ENCODE assay signal across 8 mouse cellular contexts in the genomic region with DNA sequence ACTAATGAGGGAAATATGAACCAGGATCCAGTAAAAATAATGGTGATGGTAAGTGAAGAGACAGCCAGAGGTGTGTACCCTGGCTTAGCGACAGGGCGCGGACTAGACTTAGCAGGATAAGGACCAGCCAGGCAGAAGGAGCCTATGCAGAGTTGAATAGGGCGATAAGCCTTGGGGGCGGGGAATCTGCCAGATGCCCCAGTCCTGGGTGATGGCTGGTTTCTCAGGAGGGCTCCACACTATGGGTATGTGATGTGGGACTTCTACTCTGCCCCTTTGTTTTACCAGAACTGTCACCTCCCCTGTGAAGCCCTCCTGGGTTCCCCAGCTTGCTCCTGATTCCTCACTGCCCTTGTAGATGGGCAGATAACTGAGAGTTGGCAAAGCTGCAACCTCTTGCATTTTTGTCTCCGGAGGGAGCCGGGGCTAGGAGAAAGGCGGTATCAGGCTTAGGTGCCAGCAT. TPM values are rescaled to one million over a fixed set of nuclear protein-coding genes. Genes with fewer than 3 reads are reported as not detected.
DNase-seq lines count a peak whose midpoint lies in the region; ATAC-seq and TF ChIP-seq lines count a peak whose summit lies in the region.

No protein-coding gene starts in this region.

- H3K9me3 ChIP-seq in intestine, embryonic 15.5 days: no peaks in the 10 kb centered on the region
- H3K9me3 ChIP-seq in intestine, postnatal 0 days (ENCODE audit: control insufficient read depth): no peaks in the 10 kb centered on the region
- H3K9me3 ChIP-seq in embryonic facial prominence, embryonic 14.5 days (ENCODE audit: control insufficient read depth, low read length): no peaks in the 10 kb centered on the region
- no peaks in the 10 kb centered on the region for H3K9me3 ChIP-seq in liver, embryonic 14.5 days (ENCODE audit: control insufficient read depth, low read length)

- peaks cover 31% of the 10 kb centered on the region for H3K4me1 ChIP-seq in intestine, embryonic 15.5 days (replicated peaks)
- H3K4me1 ChIP-seq in intestine, postnatal 0 days (replicated peaks; ENCODE audit: control insufficient read depth, insufficient read depth, low read length): 0 out of 2 replicates have a peak, but pooled peaks cover 4% of the 10 kb centered on the region
- 0 out of 2 replicates have a peak, but pooled peaks cover 8% of the 10 kb centered on the region for H3K4me1 ChIP-seq in embryonic facial prominence, embryonic 14.5 days (ENCODE audit: control insufficient read depth, insufficient read depth, low read length)
- peaks cover 35 to 44% of the 10 kb centered on the region in 2 experiments for H3K4me1 ChIP-seq in liver, embryonic 14.5 days (replicated peaks; ENCODE audit: control insufficient read depth in 2 of 2, insufficient read depth in 2 of 2, low read length in 1 of 2)

- 37% methylated on average over 8 of the region's 8 CpGs for WGBS in intestine, embryonic 15.5 days
- 51% methylated on average over 8 of the region's 8 CpGs for WGBS in intestine, postnatal 0 days
- WGBS in embryonic facial prominence, embryonic 14.5 days: 32% methylated on average over 8 of the region's 8 CpGs
- 22% methylated on average over 8 of the region's 8 CpGs for WGBS in liver, embryonic 14.5 days (ENCODE audit: insufficient replicate concordance)

- DNase-seq in embryonic facial prominence, embryonic 14.5 days (ENCODE audit: low spot score): no peak
- DNase-seq in liver, embryonic 14.5 days (ENCODE audit: low read depth in 3 of 3, low spot score in 3 of 3): peak; percentile 80 to 84 (median 82)
- DNase-seq in retina, adult 2 months (ENCODE audit: low read depth, low spot score): peak; percentile 71
- no peak for DNase-seq in layer of hippocampus, adult 8-10 months (ENCODE audit: low spot score in 2 of 2)
- no peak for DNase-seq in right cerebral cortex, adult 2 months (ENCODE audit: low spot score in 2 of 2)

- no peak for TF ChIP-seq CTCF in intestine, postnatal 0 days (IDR thresholded peaks at IDR 0.05; ENCODE audit: low read depth)
- TF ChIP-seq CTCF in liver, embryonic 14.5 days (IDR thresholded peaks at IDR 0.05; ENCODE audit: low read depth): 0 out of 2 replicates have a peak, but pooled peaks have one; percentile 0

- no peaks in the 10 kb centered on the region for H3K27me3 ChIP-seq in intestine, embryonic 15.5 days (replicated peaks)
- no peaks in the 10 kb centered on the region for H3K27me3 ChIP-seq in intestine, postnatal 0 days (replicated peaks; ENCODE audit: control insufficient read depth, insufficient read depth, low read length)
- peaks cover 10% of the 10 kb centered on the region; the same call in 1 of the 2 replicates for H3K27me3 ChIP-seq in embryonic facial prominence, embryonic 14.5 days (replicated peaks; ENCODE audit: control insufficient read depth, insufficient read depth, low read length)
- no peaks in the 10 kb centered on the region for H3K27me3 ChIP-seq in liver, embryonic 14.5 days (ENCODE audit: control insufficient read depth, insufficient read depth, low read length)

- no peaks in the 10 kb centered on the region for H3K36me3 ChIP-seq in intestine, embryonic 15.5 days
- H3K36me3 ChIP-seq in intestine, postnatal 0 days (ENCODE audit: control insufficient read depth, insufficient read depth): no peaks in the 10 kb centered on the region
- no peaks in the 10 kb centered on the region for H3K36me3 ChIP-seq in embryonic facial prominence, embryonic 14.5 days (ENCODE audit: control insufficient read depth, insufficient read depth, low read length)
- no peaks in the 10 kb centered on the region for H3K36me3 ChIP-seq in liver, embryonic 14.5 days (replicated peaks; ENCODE audit: control insufficient read depth, insufficient read depth, low read depth)

- H3K4me2 ChIP-seq in intestine, embryonic 15.5 days (replicated peaks): no peak overlapping the region
- no peak overlapping the region for H3K4me2 ChIP-seq in intestine, postnatal 0 days (replicated peaks; ENCODE audit: low read depth)
- no peak overlapping the region for H3K4me2 ChIP-seq in embryonic facial prominence, embryonic 14.5 days (ENCODE audit: low read depth, low read length)
- peak overlapping the region; percentile 69 for H3K4me2 ChIP-seq in liver, embryonic 14.5 days (ENCODE audit: low read depth)

- H3K4me3 ChIP-seq in intestine, embryonic 15.5 days (replicated peaks): no peak overlapping the region
- no peak overlapping the region for H3K4me3 ChIP-seq in intestine, postnatal 0 days (ENCODE audit: low read depth, low read length)
- no peak overlapping the region for H3K4me3 ChIP-seq in embryonic facial prominence, embryonic 14.5 days (ENCODE audit: low read depth, low read length)
- H3K4me3 ChIP-seq in liver, embryonic 14.5 days (ENCODE audit: insufficient read depth in 1 of 2, low read depth in 2 of 2, low read length in 2 of 2): peak overlapping the region; percentile 52 to 54

- peak; percentile 64 for TF ChIP-seq EP300 in liver, embryonic 14.5 days (IDR thresholded peaks at IDR 0.05; ENCODE audit: low read depth)

- peak; percentile 48; the same call in 1 of the 2 replicates for ATAC-seq in intestine, embryonic 15.5 days
- no peak for ATAC-seq in intestine, postnatal 0 days
- peak; percentile 10; the same call in 1 of the 2 replicates for ATAC-seq in embryonic facial prominence, embryonic 14.5 days (ENCODE audit: low read depth)
- peak; percentile 91 for ATAC-seq in liver, embryonic 14.5 days (ENCODE audit: insufficient read depth)
- no peak for ATAC-seq in granulocyte monocyte progenitor cell, adult 5-6 weeks (replicated peaks; ENCODE audit: poor library complexity, severe bottlenecking)

- H3K9ac ChIP-seq in intestine, embryonic 15.5 days: no peak overlapping the region
- no peak overlapping the region for H3K9ac ChIP-seq in intestine, postnatal 0 days (ENCODE audit: low read depth, low read length)
- H3K9ac ChIP-seq in embryonic facial prominence, embryonic 14.5 days (ENCODE audit: low read depth, low read length): no peak overlapping the region
- H3K9ac ChIP-seq in liver, embryonic 14.5 days (replicated peaks): peak overlapping the region; percentile 64

- H3K27ac ChIP-seq in intestine, embryonic 15.5 days: no peak overlapping the region
- H3K27ac ChIP-seq in intestine, postnatal 0 days (ENCODE audit: low read depth, low read length): no peak overlapping the region
- H3K27ac ChIP-seq in embryonic facial prominence, embryonic 14.5 days (replicated peaks; ENCODE audit: low read depth, low read length): no peak overlapping the region
- H3K27ac ChIP-seq in liver, embryonic 14.5 days: peak overlapping the region; percentile 91

RNA-seq across cellular contexts. Expression of a gene that starts 6.4 kb away (rescaled TPM):
- polyA plus RNA-seq in intestine, embryonic 15.5 days (2015; fragmentation: Nextera tagmentation; extraction: Ambion mirVana): 1,109 and 1,134 TPM in 2 replicates
- 436 and 450 TPM in 2 replicates for polyA plus RNA-seq in intestine, postnatal 0 days (2015; fragmentation: Nextera tagmentation; extraction: Ambion mirVana)
- 1,242 and 1,346 TPM in 2 replicates for polyA plus RNA-seq in embryonic facial prominence, embryonic 14.5 days (2014; fragmentation: Nextera tagmentation; extraction: Ambion mirVana)
- polyA plus RNA-seq in liver, embryonic 14.5 days (2012; rRNA removed): 530 and 765 TPM in 2 replicates
- polyA plus RNA-seq in liver, embryonic 14.5 days (2014; fragmentation: Nextera tagmentation; extraction: Ambion mirVana): 774 and 804 TPM in 2 replicates
- total RNA-seq in granulocyte monocyte progenitor cell, adult 5-6 weeks (2014; fragmentation: Nextera tagmentation): 2,307 and 2,508 TPM in 2 replicates
- 3,100 and 3,113 TPM in 2 replicates for total RNA-seq in granulocyte monocyte progenitor cell, adult 5-6 weeks (2017)
- total RNA-seq in layer of hippocampus, adult 8-10 months (2022): 100 to 1,000 TPM; 431 to 611 (median 527) TPM

RNA-seq across cellular contexts. Expression of a gene that starts 6.9 kb away (rescaled TPM):
- 18.2 and 18.7 TPM in 2 replicates for polyA plus RNA-seq in intestine, embryonic 15.5 days (2015; fragmentation: Nextera tagmentation; extraction: Ambion mirVana)
- polyA plus RNA-seq in intestine, postnatal 0 days (2015; fragmentation: Nextera tagmentation; extraction: Ambion mirVana): 6.8 and 10.4 TPM in 2 replicates
- polyA plus RNA-seq in embryonic facial prominence, embryonic 14.5 days (2014; fragmentation: Nextera tagmentation; extraction: Ambion mirVana): 10.3 and 10.5 TPM in 2 replicates
- polyA plus RNA-seq in liver, embryonic 14.5 days (2012; rRNA removed): 10.4 and 12.0 TPM in 2 replicates
- 14.4 and 17.3 TPM in 2 replicates for polyA plus RNA-seq in liver, embryonic 14.5 days (2014; fragmentation: Nextera tagmentation; extraction: Ambion mirVana)
- total RNA-seq in granulocyte monocyte progenitor cell, adult 5-6 weeks (2014; fragmentation: Nextera tagmentation): 1.5 and 1.6 TPM in 2 replicates
- 1.6 and 4.0 TPM in 2 replicates for total RNA-seq in granulocyte monocyte progenitor cell, adult 5-6 weeks (2017)
- 100 to 1,000 TPM; 383 to 406 (median 399) TPM for total RNA-seq in layer of hippocampus, adult 8-10 months (2022)

RNA-seq across cellular contexts. Expression of a gene that starts 34.9 kb away (rescaled TPM):
- polyA plus RNA-seq in intestine, embryonic 15.5 days (2015; fragmentation: Nextera tagmentation; extraction: Ambion mirVana): 28.5 and 29.0 TPM in 2 replicates
- 12.6 and 13.6 TPM in 2 replicates for polyA plus RNA-seq in intestine, postnatal 0 days (2015; fragmentation: Nextera tagmentation; extraction: Ambion mirVana)
- polyA plus RNA-seq in embryonic facial prominence, embryonic 14.5 days (2014; fragmentation: Nextera tagmentation; extraction: Ambion mirVana): 27.6 and 36.3 TPM in 2 replicates
- 11.2 and 11.9 TPM in 2 replicates for polyA plus RNA-seq in liver, embryonic 14.5 days (2012; rRNA removed)
- polyA plus RNA-seq in liver, embryonic 14.5 days (2014; fragmentation: Nextera tagmentation; extraction: Ambion mirVana): 9.4 and 10.8 TPM in 2 replicates
- 15.0 and 22.3 TPM in 2 replicates for total RNA-seq in granulocyte monocyte progenitor cell, adult 5-6 weeks (2014; fragmentation: Nextera tagmentation)
- total RNA-seq in granulocyte monocyte progenitor cell, adult 5-6 weeks (2017): 13.0 and 21.3 TPM in 2 replicates
- 10 to 100 TPM; 27.3 to 29.5 (median 29.0) TPM for total RNA-seq in layer of hippocampus, adult 8-10 months (2022)

Comparison
In these comparisons a context has a peak if more than half of its experiments do, and no peak if none do; other contexts are left out.
1. ATAC-seq: peak in intestine, embryonic 15.5 days (single experiment), embryonic facial prominence, embryonic 14.5 days (single experiment) and liver, embryonic 14.5 days (single experiment); none in intestine, postnatal 0 days (single experiment) and granulocyte monocyte progenitor cell, adult 5-6 weeks (single experiment).
2. H3K4me3 ChIP-seq: peak in liver, embryonic 14.5 days (2 of 2); none in intestine, embryonic 15.5 days (single experiment), intestine, postnatal 0 days (single experiment) and embryonic facial prominence, embryonic 14.5 days (single experiment).
3. DNase-seq: peak in liver, embryonic 14.5 days (3 of 3) and retina, adult 2 months (single experiment); none in embryonic facial prominence, embryonic 14.5 days (single experiment), layer of hippocampus, adult 8-10 months (0 of 2) and right cerebral cortex, adult 2 months (0 of 2).